Mouse (Mus musculus) macrophage (primary cell): ENCODE results near the gene Vps33b. TPM values are rescaled to one million over a fixed set of nuclear protein-coding genes. Genes with fewer than 3 reads are reported as not detected.

Experiments used
- H3K27ac ChIP-seq: fragments of 350-480 bp; formaldehyde crosslinking; 2 replicates; pipeline ENCODE4 v1.9.0; 2021
- H3K36me3 ChIP-seq: fragments of 350-480 bp; formaldehyde crosslinking; 2 replicates; pipeline ENCODE4 v1.9.0; 2021; ENCODE audit errors: inconsistent target
- H3K4me3 ChIP-seq: fragments of 350-480 bp; formaldehyde crosslinking; 2 replicates; pipeline ENCODE4 v1.9.0; 2021; ENCODE audit errors: inconsistent target
- H3K79me2 ChIP-seq: fragments of 350-480 bp; formaldehyde crosslinking; 2 replicates; pipeline ENCODE4 v1.9.0; 2021; ENCODE audit errors: inconsistent target
- WGBS: methylation state at CpG from one replicate; pipeline ENCODE4 v1.1.7; 2026; ENCODE audit warnings: inconsistent platforms; ENCODE audit not compliant: missing documents; 5-methylcytosine and 5-hydroxymethylcytosine counted together
- polyA plus RNA-seq: library from polyadenylated mRNA; stranded (reverse); fragments of 250-400 nt; gene quantifications from 3 replicates; pipeline ENCODE4 v1.2.4, GENCODE M21; 2018; ENCODE audit warnings: inconsistent platforms

The Vps33b gene
- polyA plus RNA-seq, 1 experiment from 2014 or later = 9.4 TPM

- H3K36me3 ChIP-seq = peaks cover 14% of the 10 kb centered on the region
- no peaks in the 10 kb centered on the region for H3K79me2 ChIP-seq
- peak within 1 kb of the TSS; percentile 55 for H3K4me3 ChIP-seq
- H3K27ac ChIP-seq = peak within 1 kb of the TSS; percentile 38
- WGBS = 3% methylated on average over 11 of the region's 11 CpGs
These were observed 71.3 kb downstream of the Vps33b start, which contains the start of gene Unc45a for GRCm38 (mm10) chr7:80340793-80341192. Unc45a (minus strand) TSS chr7:80341005.

Other genes with a start within 250 kb of the Vps33b start
- 33.7 to 69.0 TPM (median 50.1 TPM) in 3 replicates for gene Zfp710, start 244.8 kb upstream of the Vps33b start, polyA plus RNA-seq
- gene Idh2, start 154.3 kb upstream of the Vps33b start, polyA plus RNA-seq = 72.5 to 101 TPM (median 88.0 TPM) in 3 replicates
- 6.0 to 23.1 TPM (median 10.0 TPM) in 3 replicates for gene Sema4b, start 82.8 kb upstream of the Vps33b start, polyA plus RNA-seq
- gene Cib1, start 36.8 kb upstream of the Vps33b start, polyA plus RNA-seq = 28.5 to 81.1 TPM (median 68.2 TPM) in 3 replicates
- gene Gdpgp1, start 36.8 kb upstream of the Vps33b start, polyA plus RNA-seq = 2.7 to 3.2 TPM (median 3.1 TPM) in 3 replicates
- gene Ttll13, start 23.3 kb upstream of the Vps33b start, polyA plus RNA-seq = 0.06 to 0.07 TPM in 2 of 3 replicates, not detected in the other
- gene Ngrn, start 8.4 kb upstream of the Vps33b start, polyA plus RNA-seq = 10.5 to 19.3 TPM (median 14.7 TPM) in 3 replicates
- gene Prc1, start 24.8 kb downstream of the Vps33b start, polyA plus RNA-seq = 2.1 to 15.2 TPM (median 9.7 TPM) in 3 replicates
- 2.3 to 2.8 TPM (median 2.4 TPM) in 3 replicates for gene Rccd1, start 54.8 kb downstream of the Vps33b start, polyA plus RNA-seq
- gene Unc45a, start 71.4 kb downstream of the Vps33b start, polyA plus RNA-seq = 14.3 to 19.5 TPM (median 16.2 TPM) in 3 replicates
- 6.0 to 14.5 TPM (median 10.1 TPM) in 3 replicates for gene Hddc3, start 73.5 kb downstream of the Vps33b start, polyA plus RNA-seq
- 15.9 to 83.7 TPM (median 73.2 TPM) in 3 replicates for gene Man2a2, start 101.7 kb downstream of the Vps33b start, polyA plus RNA-seq
- 96.8 to 128 TPM (median 114 TPM) in 3 replicates for gene Fes, start 118.3 kb downstream of the Vps33b start, polyA plus RNA-seq
- gene Furin, start 135.8 kb downstream of the Vps33b start, polyA plus RNA-seq = 37.1 to 65.0 TPM (median 49.0 TPM) in 3 replicates